Mouse (Mus musculus): Measurements from ENCODE around the gene Ermard. TPM values are rescaled to one million over a fixed set of nuclear protein-coding genes. Genes with fewer than 3 reads are reported as not detected.
A peak's percentile ranks its signal among the peaks of the same experiment; 100 is the strongest.

Ermard gene
- total RNA-seq, 2 experiments from 2014 or later: 46.4 to 56.9 TPM

GRCm38 (mm10) chr17:15059646-15060045, 18.6 kb downstream of the Ermard start:
- DNase-seq (ENCODE audit: low spot score in 2 of 2): no peak

GRCm38 (mm10) chr17:15060356-15060755, 19.3 kb downstream of the Ermard start:
- DNase-seq (ENCODE audit: low spot score in 2 of 2): no peak

GRCm38 (mm10) chr17:15065391-15066024, 24.5 kb downstream of the Ermard start:
- peak; percentile 82 to 83 for DNase-seq (ENCODE audit: low spot score in 2 of 2)

- DNase-seq (ENCODE audit: low spot score in 2 of 2): peak in 1 of 2 experiments; percentile 39
These were observed 25.1 kb downstream of the Ermard start for GRCm38 (mm10) chr17:15066066-15066465.

GRCm38 (mm10) chr17:15066911-15067310, 25.9 kb downstream of the Ermard start:
- no peak for DNase-seq (ENCODE audit: low spot score in 2 of 2)

- DNase-seq (ENCODE audit: low spot score in 2 of 2): no peak
These were observed 27.2 kb downstream of the Ermard start for GRCm38 (mm10) chr17:15068040-15068792.

GRCm38 (mm10) chr17:15069124-15069523, 28.1 kb downstream of the Ermard start:
- peak in 1 of 2 experiments; percentile 34 for DNase-seq (ENCODE audit: low spot score in 2 of 2)

GRCm38 (mm10) chr17:15072211-15072610, 31.2 kb downstream of the Ermard start:
- DNase-seq (ENCODE audit: low spot score in 2 of 2): no peak

- no peak for DNase-seq (ENCODE audit: low spot score in 2 of 2)
These were observed 34.0 kb downstream of the Ermard start for GRCm38 (mm10) chr17:15075033-15075432.

GRCm38 (mm10) chr17:15077536-15077935, 36.5 kb downstream of the Ermard start:
- peak in 1 of 2 experiments; percentile 32 for DNase-seq (ENCODE audit: low spot score in 2 of 2)

- DNase-seq (ENCODE audit: low spot score in 2 of 2): no peak
These were observed 43.3 kb downstream of the Ermard start for GRCm38 (mm10) chr17:15084226-15084848.

GRCm38 (mm10) chr17:15085006-15085405, 44.0 kb downstream of the Ermard start:
- DNase-seq (ENCODE audit: low spot score in 2 of 2): no peak

- DNase-seq (ENCODE audit: low spot score in 2 of 2): no peak
These were observed 47.2 kb downstream of the Ermard start for GRCm38 (mm10) chr17:15088166-15088565.

GRCm38 (mm10) chr17:15088591-15089001, 47.6 kb downstream of the Ermard start:
- no peak for DNase-seq (ENCODE audit: low spot score in 2 of 2)

GRCm38 (mm10) chr17:15091739-15092138, 50.7 kb downstream of the Ermard start:
- no peak for DNase-seq (ENCODE audit: low spot score in 2 of 2)

- DNase-seq (ENCODE audit: low spot score in 2 of 2): no peak
These were observed 52.5 kb downstream of the Ermard start for GRCm38 (mm10) chr17:15093523-15093922.

GRCm38 (mm10) chr17:15096853-15097252, 55.8 kb downstream of the Ermard start:
- DNase-seq (ENCODE audit: low spot score in 2 of 2): no peak

- no peak for DNase-seq (ENCODE audit: low spot score in 2 of 2)
These were observed 57.7 kb downstream of the Ermard start for GRCm38 (mm10) chr17:15098677-15099076.

GRCm38 (mm10) chr17:15101355-15101754, 60.3 kb downstream of the Ermard start:
- no peak for DNase-seq (ENCODE audit: low spot score in 2 of 2)

- no peak for DNase-seq (ENCODE audit: low spot score in 2 of 2)
These were observed 66.2 kb downstream of the Ermard start for GRCm38 (mm10) chr17:15107143-15107649.

- DNase-seq (ENCODE audit: low spot score in 2 of 2): peak; percentile 18 to 36
These were observed 67.7 kb downstream of the Ermard start for GRCm38 (mm10) chr17:15108473-15109441.
